Mouse (Mus musculus) small intestine, adult 2 months (tissue): Measurements from ENCODE around the gene Zdhhc24.

ENCODE experiments used
- CTCF ChIP-seq: fragments of 200-500 bp; IDR thresholded peaks from 2 replicates; pipeline ENCODE4 v1.5.1; 2012; ENCODE audit warnings: low read depth, mild to moderate bottlenecking, control low read depth, inconsistent platforms, low read length, moderate library complexity, mixed read lengths; ENCODE audit not compliant: insufficient replicate concordance, insufficient read length; ENCODE audit errors: extremely low read depth
- POLR2A ChIP-seq: fragments of 200-500 bp; IDR thresholded peaks from 2 replicates; pipeline ENCODE4 v1.6.1; 2012; ENCODE audit warnings: low read depth, mild to moderate bottlenecking, control low read depth, inconsistent platforms, low read length, moderate library complexity

DNA sequence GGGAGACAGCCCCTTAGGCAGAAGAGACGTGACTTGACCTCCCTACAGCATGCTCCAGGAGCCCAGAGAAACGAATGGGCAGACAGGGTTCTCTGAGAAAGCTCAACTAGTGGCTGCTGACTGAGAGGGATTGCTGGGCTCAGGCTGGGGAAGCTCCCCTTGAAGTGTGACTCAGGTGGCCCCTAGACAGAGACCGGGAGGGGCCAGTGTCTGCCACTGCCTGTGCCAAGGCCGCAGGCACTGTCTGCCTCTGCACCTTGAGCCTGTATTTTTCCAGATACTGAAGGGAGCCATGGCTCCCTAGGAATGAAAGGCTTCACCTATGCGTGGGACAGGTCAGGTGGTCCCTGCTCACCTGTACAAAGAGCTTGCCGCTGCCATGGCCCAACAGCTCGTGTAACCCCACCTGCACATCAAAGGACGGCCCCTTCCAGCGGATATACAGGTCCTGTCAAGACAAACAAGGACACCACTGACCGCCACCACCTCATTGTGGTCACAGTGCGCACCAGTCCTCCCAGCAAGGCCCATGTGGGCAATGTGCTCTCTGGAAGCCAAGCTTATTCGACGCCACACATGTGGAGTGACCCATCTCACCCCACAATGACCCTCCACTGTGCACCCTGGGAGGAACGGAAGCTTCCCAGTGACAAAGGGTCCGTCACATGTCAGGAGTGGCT lies 37.6 kb downstream of the Zdhhc24 start:
- no peak for TF ChIP-seq CTCF
- TF ChIP-seq POLR2A = no peak
